Mouse (Mus musculus): Measurements from ENCODE around the gene Sost.

The Sost gene

DNA sequence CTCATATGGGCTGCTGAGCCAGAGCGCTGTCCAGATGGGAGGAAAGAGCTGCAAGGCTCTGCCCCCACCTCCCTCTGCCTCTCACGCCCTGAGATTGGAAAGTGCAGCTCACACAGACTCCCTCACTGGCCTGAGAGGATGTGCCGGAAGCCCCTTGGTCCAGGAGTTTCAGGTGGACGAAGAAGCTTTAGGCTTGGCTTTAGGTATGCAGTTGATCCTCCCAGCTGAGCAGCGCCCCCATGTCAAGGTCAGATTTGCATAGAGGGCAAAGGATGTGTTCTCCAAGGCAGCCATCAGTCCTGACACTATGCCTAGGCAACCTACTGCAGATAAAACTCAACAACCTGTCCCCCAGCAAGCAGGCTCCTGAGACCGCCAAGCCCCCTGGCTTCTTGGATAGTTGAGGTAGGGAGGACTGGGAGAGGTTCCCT lies 16.2 kb upstream of the Sost start:
- DNase-seq = no peak

DNA sequence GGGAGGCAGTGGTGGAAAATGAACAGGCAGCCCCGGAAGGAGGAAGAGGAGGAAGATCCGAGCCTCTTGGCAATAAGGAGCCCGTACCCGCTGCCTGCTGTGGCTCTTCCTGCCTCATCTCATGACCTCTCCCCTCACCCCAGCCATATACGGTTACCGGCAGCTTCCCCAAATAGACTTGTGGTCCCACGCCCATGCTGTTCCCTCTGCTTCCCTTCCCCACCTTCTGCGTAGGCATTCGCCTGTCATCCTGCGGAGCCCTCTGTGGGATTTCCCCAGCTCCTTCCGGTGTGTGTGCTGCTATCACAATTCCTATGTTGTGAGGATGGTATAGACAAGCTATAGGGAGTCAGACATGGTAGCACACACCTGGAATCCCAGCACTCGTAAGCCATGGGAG lies 15.0 kb upstream of the Sost start:
- DNase-seq = no peak

- no peak for DNase-seq
Measured at GRCm38 (mm10) chr11:101980603-101981157, 13.9 kb upstream of the Sost start.

GRCm38 (mm10) chr11:101979140-101979539 lies 12.3 kb upstream of the Sost start:
- peak in 1 of 2 experiments; percentile 57 for DNase-seq

GRCm38 (mm10) chr11:101976949-101977348 lies 10.1 kb upstream of the Sost start:
- DNase-seq = no peak

DNA sequence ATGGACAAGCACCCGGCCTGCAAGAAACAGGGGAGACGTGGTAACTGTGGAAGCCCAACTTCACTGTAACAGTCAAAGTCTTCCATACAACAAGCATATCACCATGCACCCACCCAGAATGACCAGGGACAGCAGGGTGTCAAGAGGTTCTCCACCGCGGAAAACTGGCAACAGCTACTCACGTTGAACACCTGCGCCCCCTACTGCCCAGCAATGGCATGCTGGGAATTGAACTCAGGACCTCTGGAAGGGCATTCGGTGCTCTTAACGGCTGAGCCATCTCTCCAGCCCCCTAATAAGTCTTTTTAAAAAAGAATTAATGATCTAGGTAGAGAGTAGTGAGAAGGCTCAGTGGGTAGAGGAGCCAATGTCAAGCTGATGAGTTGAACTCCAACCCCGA lies 8.1 kb upstream of the Sost start:
- DNase-seq = peak in 1 of 2 experiments; percentile 71

DNA sequence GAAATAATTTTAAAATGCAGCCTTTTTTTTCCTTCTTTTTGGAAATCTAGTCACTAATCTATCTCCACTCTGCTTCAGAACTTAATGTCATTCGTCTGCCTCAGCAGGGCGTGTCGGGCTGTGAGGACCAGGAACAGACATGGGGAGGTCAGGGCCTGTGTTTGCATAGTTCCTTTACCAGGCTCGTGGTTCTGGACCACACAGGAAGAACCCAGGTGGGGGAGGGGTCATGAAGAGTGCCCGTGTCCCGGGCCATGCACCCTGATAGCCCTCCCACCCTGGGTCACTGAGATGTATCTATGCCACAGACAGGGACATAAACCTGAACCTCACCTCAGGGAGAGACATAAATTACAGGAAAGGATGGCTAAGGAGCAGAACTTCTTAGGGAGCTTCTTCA lies 7.4 kb upstream of the Sost start:
- no peak for DNase-seq

- DNase-seq = no peak
Measured at GRCm38 (mm10) chr11:101973496-101973895, 6.7 kb upstream of the Sost start.

- no peak for DNase-seq
Measured at GRCm38 (mm10) chr11:101972651-101973050, 5.8 kb upstream of the Sost start.

DNA sequence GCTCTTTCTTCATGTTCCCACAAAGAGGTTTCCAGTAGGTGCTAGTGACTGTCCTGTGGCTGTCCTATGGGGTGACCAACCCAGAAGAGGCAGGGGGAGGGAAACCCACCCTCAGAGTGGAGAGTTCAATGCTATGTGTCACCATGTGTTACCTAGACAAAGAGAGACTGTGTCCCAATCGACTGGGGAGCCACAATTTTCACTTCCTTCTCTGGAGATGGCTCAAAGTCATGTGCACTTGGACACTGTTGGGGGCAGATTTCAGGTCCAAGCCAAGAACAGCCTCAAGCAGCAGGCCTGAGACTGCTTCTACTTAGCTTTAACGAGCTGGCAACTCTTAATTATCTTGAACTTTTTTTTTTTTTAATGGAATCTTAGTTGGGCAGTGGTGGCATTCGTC lies 5.3 kb upstream of the Sost start:
- DNase-seq = no peak

DNA sequence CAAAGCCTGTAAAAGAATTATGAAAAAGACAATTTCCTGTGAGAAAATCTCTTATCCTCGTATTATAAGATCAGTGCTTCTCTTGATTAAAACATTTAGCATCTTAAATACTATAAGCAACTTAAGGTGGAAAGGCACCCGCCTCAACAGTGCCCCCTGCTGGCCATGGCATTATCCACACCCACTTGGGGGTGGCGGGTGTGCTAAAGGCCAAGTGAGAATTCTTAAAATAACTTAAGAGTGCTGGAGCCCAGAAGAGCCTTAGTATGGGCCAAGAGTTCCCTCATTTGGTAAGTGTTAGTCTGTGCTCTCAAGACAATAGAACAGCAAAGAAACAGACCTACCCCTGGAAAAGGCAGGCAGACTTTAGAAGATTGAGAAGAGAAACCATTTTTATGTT lies 4.6 kb upstream of the Sost start:
- DNase-seq = peak; percentile 18 to 51

GRCm38 (mm10) chr11:101969835-101970234 lies 3.0 kb upstream of the Sost start:
- DNase-seq = no peak

DNA sequence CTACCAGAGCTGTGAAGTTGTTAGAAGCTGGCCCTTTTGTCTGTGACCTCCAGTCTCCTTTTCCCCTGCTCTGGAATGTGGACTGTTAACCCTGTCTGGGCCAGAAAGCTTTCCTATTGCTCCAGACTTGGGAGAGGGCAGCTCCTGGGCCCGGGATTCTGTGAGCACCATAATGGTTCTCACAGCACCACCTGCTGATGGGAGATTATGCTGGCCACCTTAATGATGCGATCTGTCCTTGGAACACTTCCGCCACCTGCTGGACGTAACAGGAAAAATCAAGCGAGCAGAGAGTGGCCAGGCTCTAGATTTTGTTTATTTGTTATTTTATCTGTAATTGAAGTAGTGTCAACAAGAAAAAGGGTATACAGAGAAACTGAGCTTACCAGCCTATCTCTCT lies 2.0 kb upstream of the Sost start:
- DNase-seq = peak; percentile 88 to 91

DNA sequence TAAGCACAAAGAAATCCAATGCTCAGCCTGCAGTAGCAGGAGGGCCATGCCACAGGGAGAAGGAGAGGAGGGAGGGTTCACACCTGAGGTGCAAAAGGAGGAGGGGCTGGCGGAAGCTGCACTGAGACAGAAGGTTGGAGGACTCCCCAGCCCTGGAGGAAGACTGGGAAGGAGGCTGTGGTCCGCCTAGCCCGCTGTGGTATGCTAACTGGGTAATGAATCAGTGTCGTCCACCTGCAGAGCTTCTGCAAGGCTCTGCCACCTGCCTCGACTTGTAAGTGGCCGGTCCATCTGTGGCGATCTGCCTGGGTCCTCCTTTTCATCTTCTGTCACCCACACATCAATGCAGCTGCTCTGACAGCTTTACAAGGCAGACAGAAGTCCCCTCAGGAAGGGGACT lies 1.5 kb upstream of the Sost start:
- peak; percentile 35 to 43 for DNase-seq

DNA sequence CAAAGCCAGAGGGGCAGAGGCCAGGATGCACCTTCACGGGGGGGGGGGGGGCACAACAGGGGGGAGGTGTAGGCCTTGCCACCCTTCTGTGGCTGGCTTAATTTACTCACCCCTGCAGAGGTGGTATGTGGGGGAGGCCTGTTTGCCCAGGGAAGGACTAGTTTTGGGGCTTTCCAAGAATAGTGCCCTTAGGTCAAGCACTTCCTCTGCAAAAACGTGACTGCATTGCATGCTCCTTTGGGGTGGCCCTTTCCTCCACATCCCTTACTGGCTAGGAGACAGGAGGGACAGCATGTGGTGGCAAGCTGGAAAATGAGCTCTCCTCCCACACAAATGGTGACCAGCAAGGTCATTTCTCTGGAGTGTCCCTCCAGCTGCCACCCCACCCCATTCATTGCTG lies 1.3 kb downstream of the Sost start:
- no peak for DNase-seq

DNA sequence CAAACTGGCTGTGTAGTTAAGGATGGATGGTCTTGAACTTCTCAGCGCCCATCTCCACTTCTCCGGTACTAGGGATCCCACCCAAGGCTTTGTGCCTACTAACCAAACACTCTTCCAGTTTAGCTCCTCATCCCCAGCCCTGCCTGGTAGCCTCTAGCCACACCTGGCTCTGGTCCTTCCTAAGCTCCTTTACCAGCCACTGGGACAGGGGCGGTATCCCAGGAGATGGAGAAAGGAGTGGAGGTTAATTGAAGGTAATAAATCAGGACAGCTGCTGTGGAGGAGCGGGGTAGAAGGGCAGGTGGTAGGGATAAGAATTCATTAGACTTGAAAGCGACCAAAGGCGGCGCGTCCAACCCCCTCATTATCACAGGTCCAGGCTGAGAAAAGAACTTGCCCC lies 2.2 kb downstream of the Sost start:
- DNase-seq = peak in 1 of 2 experiments; percentile 4

DNA sequence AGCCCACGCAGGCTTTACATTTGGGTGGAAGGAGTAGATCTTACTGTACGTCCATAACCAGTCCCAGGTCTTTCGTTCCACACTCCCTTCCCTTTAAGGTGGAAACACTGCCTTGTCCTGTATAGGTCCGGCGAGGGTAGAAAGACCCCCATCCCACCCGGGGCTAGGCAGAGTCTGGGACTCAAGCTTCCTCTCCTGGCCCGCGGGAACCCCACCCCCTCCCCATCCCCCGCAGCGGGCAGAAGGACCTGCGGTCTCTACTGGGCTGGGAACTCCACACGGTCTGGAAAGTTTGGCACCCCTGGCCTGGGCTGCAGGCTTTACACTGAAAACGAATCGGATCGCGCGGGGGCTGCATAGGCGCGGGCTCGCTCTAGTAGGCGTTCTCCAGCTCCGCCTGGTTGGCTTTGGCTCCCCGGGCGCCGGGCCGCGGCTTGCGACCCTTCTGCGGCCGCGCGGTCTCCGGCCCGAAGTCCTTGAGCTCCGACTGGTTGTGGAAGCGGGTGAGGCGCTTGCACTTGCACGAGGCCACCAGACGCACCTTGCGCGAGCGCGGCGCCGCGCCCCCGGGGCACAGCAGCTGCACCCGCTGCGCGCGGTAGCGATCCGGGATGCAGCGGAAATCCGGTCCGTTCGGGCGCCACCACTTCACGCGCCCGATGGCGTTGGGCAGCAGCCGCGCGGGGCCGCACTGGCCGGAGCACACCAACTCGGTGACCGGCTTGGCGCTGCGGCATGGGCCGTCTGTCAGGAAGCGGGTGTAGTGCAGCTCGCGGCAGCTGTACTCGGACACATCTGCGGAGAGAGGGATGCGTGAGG lies 3.1 kb downstream of the Sost start:
- peak; percentile 65 to 70 for DNase-seq

GRCm38 (mm10) chr11:101963043-101963442 lies 3.8 kb downstream of the Sost start:
- peak in 1 of 2 experiments; percentile 14 for DNase-seq

- DNase-seq = no peak
Measured at GRCm38 (mm10) chr11:101957476-101957875, 9.3 kb downstream of the Sost start.

GRCm38 (mm10) chr11:101953441-101953840 lies 13.4 kb downstream of the Sost start:
- DNase-seq = no peak

DNA sequence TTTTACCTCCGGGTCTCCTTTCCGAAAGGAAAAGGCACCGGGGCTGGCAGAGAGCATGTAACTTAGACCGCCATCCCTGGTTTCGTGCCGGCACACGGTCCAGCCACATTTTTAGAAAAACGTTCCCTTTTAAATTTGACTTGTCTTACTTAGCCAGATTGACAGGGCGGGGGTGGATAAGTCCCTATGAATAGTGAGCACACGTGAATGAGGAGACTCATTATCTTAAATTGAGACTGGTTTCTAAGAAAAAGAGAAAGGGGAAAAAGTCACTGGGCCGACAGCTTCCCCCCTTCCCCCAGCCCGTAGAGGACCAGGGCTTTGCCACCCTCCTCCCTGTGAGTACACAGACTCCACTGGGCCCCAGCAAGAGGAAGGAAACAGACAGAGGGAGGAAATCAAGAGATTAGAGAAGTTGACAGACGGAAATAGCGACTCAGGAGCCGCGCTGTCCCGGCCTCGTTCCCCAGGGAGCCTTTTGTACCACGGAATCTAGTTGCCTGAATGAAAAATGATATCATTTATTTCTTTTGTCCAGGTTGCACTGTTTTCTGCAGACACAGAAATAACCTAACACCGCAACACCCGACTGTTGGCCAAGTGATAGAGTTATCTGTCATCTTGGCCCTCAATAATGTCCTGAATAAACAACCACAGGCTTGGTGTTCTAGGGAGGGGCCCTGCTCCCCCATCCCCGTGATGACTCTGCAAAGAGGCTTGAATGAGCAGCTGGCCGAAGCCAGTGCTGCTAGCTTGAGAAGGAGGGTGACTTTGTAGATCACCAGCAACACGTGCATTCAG lies 14.1 kb downstream of the Sost start:
- no peak for DNase-seq

GRCm38 (mm10) chr11:101950021-101950420 lies 16.8 kb downstream of the Sost start:
- peak; percentile 42 to 49 for DNase-seq

DNA sequence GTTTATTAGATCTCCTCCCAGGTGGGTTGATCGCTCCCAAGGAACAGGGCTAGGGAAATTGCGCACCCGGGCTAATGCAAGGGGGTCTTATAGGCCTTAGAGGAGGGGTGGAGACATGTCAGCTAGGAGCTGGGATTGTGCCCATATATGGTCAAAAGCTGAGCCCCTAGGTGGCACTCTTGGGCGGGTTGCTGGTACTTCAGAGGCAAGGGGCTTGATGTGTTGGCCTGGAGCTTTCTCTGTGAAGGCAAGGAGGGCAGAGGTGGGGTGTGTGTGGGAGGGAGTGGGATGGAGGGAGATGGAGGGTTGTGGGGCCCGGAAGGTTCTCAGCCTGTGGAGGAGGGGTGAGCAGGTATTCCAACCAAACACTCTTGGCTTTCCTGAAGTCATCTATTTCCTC lies 20.3 kb downstream of the Sost start:
- DNase-seq = no peak

- DNase-seq = peak; percentile 98 to 99
Measured at GRCm38 (mm10) chr11:101943055-101943454, 23.8 kb downstream of the Sost start.
